Mouse (Mus musculus) adipose tissue, adult 10 weeks (tissue): ENCODE measurements around the gene Thoc3. TPM values are rescaled to one million over a fixed set of nuclear protein-coding genes. Genes with fewer than 3 reads are reported as not detected.

Source experiments
- polyA plus RNA-seq: library from polyadenylated mRNA; stranded (reverse); fragments of 350-450 nt; fragmentation: Illumina TruSeq; extraction: RNeasy Lipid Tissue Mini Kit (QIAGEN cat#74804); gene quantifications from one replicate; pipeline ENCODE4 v1.2.3, GENCODE M21; 2014; ENCODE audit warnings: low read depth, low replicate concordance

Thoc3 gene
- polyA plus RNA-seq = 24.2 TPM

DNA sequence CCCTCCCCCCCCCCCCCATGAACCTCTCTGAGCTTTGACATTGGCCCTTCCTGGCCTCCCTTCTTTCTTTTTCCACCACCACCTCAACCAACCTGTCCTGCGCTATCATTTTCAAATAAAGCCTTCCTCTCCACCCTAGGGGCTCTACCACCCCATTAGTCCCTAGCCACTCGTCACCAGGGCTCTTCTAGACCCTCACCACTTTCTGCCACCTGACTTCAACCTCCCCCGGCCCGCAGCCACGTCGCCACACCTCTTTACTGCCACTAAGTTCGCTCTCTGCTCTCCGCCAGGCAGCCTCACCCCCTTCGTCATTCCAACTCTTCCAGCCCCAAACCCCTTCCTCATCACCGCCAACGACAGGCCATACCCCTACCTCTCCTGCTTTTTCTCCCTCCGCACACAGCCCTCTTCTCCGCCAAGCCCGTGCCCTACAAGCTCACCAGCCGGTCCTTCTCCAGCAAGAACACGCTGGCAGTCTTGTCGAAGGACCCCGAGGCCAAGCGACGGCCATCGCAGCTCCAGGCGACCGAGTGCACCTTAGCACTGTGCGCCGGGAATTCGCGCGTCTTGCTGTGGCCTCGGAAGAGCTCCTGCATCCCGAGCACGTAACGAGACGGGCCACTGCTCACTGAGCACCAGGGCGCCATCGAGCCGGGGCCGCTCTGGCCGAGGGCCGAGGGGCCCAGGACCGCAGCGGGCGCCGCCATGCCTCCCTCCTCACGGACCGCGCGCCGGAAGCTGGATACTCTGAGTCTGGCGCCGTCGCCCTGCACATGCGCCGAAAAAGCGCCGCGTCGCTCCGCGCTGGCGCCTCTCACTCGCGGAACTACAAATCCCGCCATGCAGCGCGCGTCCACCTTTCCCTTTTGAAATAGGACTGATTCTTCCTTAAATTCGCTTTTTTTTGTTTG lies at the start of gene Thoc3:
Thoc3 (minus strand) TSS at position 752 of the 914 bp plus-strand sequence.

DNA sequence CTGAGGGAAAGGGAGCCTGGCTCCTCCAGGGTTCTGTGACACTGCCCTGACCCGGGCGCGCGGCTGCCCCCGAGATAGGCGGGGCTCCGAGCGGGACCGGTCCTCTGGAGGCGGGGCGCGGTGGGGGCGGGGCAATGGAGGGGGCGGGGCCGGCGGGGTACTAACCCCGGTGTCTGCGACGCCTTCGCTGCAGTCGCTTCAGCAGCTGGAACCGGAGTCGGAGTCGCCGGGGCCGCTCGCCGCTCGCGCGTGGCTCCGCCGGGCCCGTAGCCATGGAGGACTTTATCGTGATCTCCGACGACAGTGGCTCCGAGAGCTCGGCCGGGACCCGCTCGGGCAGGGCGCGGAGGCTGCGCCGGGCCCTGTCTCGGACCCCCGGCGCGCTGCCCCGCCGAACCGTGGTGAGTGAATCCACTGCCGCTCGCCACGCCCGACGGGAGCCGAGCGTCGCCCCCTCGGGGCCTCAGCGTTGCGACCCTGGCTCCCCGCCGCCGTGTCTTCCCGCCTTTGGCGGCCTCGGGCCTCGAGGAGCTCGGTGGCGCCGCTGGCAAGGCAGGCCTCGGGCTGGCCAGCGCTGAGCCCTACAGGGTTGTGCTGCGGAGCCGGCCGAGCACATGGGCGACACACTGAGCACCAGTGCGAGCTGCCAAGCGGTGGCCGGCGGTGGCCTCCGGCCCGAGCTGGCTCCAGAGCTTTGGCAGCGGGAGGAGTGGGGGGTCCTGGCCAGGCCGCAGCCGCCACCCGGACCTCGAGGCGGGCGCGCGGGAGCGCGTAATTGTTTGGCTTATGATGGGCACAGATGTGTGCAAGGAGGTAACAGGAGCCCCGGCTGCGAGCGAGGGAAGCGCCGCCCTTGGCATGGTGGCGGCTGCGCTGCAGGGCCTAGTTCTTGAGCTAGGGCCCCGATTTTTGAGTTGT lies 35.2 kb upstream of the Thoc3 start, which contains the start of gene Simc1:
Simc1 (plus strand) TSS at position 176 of the 918 bp plus-strand sequence.

Other genes with a start within 250 kb of the Thoc3 start
- gene Cplx2, start 97.5 kb downstream of the Thoc3 start, polyA plus RNA-seq = 6.1 TPM
- gene Simc1, start 34.9 kb upstream of the Thoc3 start, polyA plus RNA-seq = 12.4 TPM
- 132 TPM for gene 4833439L19Rik, start 96.6 kb upstream of the Thoc3 start, polyA plus RNA-seq
- 21.8 TPM for gene Arl10, start 106.2 kb upstream of the Thoc3 start, polyA plus RNA-seq
- 20.6 TPM for gene Nop16, start 121.2 kb upstream of the Thoc3 start, polyA plus RNA-seq
- gene Higd2a, start 121.4 kb upstream of the Thoc3 start, polyA plus RNA-seq = 134 TPM
- gene Cltb, start 142.5 kb upstream of the Thoc3 start, polyA plus RNA-seq = 50.8 TPM
- 32.6 TPM for gene Faf2, start 152.9 kb upstream of the Thoc3 start, polyA plus RNA-seq
- 70.0 TPM for gene Rnf44, start 225.1 kb upstream of the Thoc3 start, polyA plus RNA-seq
- 4.0 TPM for gene Cdhr2, start 232.6 kb upstream of the Thoc3 start, polyA plus RNA-seq